Mouse (Mus musculus): Measurements from ENCODE around the gene Akt3. TPM values are rescaled to one million over a fixed set of nuclear protein-coding genes. Genes with fewer than 3 reads are reported as not detected.

The Akt3 gene
- total and polyA plus RNA-seq, 2 experiments from 2014 or later = 18.6 to 143 TPM

GRCm38 (mm10) chr1:177190358-177190757, 67.6 kb downstream of the Akt3 start:
- H3K9me3 ChIP-seq (ENCODE audit: low read length) = no peaks in the 10 kb centered on the region
- H3K4me3 ChIP-seq (ENCODE audit: low read depth, low read length) = no peak overlapping the region
- H3K27ac ChIP-seq (ENCODE audit: low read depth, low read length) = no peak overlapping the region
- H3K9ac ChIP-seq = no peak overlapping the region
- 98% methylated on average over 1 of the region's 1 CpGs for WGBS
- H3K27me3 ChIP-seq (ENCODE audit: insufficient read depth, low read length) = no peaks in the 10 kb centered on the region
- TF ChIP-seq CTCF (IDR thresholded peaks at IDR 0.05; ENCODE audit: low read depth) = no peak
- no peak for ATAC-seq
- DNase-seq = no peak
- no peaks in the 10 kb centered on the region for H3K4me1 ChIP-seq (ENCODE audit: insufficient read depth)
- H3K36me3 ChIP-seq (ENCODE audit: insufficient read depth) = no peaks in the 10 kb centered on the region
- H3K4me2 ChIP-seq (ENCODE audit: low read depth) = no peak overlapping the region

GRCm38 (mm10) chr1:177188708-177189107, 69.3 kb downstream of the Akt3 start:
- no peaks in the 10 kb centered on the region for H3K27me3 ChIP-seq (ENCODE audit: insufficient read depth, low read length)
- no peak overlapping the region for H3K4me3 ChIP-seq (ENCODE audit: low read depth, low read length)
- no peak overlapping the region for H3K4me2 ChIP-seq (ENCODE audit: low read depth)
- no peak overlapping the region for H3K9ac ChIP-seq
- WGBS = 7% methylated on average over 3 of the region's 3 CpGs
- H3K4me1 ChIP-seq (ENCODE audit: insufficient read depth) = no peaks in the 10 kb centered on the region
- no peaks in the 10 kb centered on the region for H3K9me3 ChIP-seq (ENCODE audit: low read length)
- DNase-seq (peak; percentile 72), ATAC-seq (peak; percentile 96)
- peak; percentile 90 for TF ChIP-seq CTCF (IDR thresholded peaks at IDR 0.05; ENCODE audit: low read depth)
- H3K27ac ChIP-seq (ENCODE audit: low read depth, low read length) = no peak overlapping the region
- H3K36me3 ChIP-seq (ENCODE audit: insufficient read depth) = 0 out of 2 replicates have a peak, but pooled peaks cover 4% of the 10 kb centered on the region

GRCm38 (mm10) chr1:177186751-177187150, 71.3 kb downstream of the Akt3 start:
- WGBS = 20% methylated on average over 2 of the region's 2 CpGs
- DNase-seq = no peak
- Histone ChIP-seq H3K4me1 (ENCODE audit: insufficient read depth) (no peaks in the 10 kb centered on the region), H3K27me3 (ENCODE audit: insufficient read depth, low read length) (no peaks in the 10 kb centered on the region), H3K9ac (no peak overlapping the region), H3K4me3 (ENCODE audit: low read depth, low read length) (no peak overlapping the region), H3K9me3 (ENCODE audit: low read length) (no peaks in the 10 kb centered on the region), H3K36me3 (ENCODE audit: insufficient read depth) (0 out of 2 replicates have a peak, but pooled peaks cover 4% of the 10 kb centered on the region), H3K27ac (ENCODE audit: low read depth, low read length) (no peak overlapping the region), H3K4me2 (ENCODE audit: low read depth) (no peak overlapping the region)
- ATAC-seq = no peak
- TF ChIP-seq CTCF (IDR thresholded peaks at IDR 0.05; ENCODE audit: low read depth) = no peak

- no peaks in the 10 kb centered on the region for H3K9me3 ChIP-seq (ENCODE audit: low read length)
- ATAC-seq (no peak), DNase-seq (no peak)
- 91% methylated on average over 2 of the region's 2 CpGs for WGBS
- no peaks in the 10 kb centered on the region for H3K27me3 ChIP-seq (ENCODE audit: insufficient read depth, low read length)
- 0 out of 2 replicates have a peak, but pooled peaks cover 3% of the 10 kb centered on the region for H3K36me3 ChIP-seq (ENCODE audit: insufficient read depth)
- no peak overlapping the region for H3K9ac ChIP-seq
- no peak overlapping the region for H3K4me2 ChIP-seq (ENCODE audit: low read depth)
- no peak overlapping the region for H3K27ac ChIP-seq (ENCODE audit: low read depth, low read length)
- no peak for TF ChIP-seq CTCF (IDR thresholded peaks at IDR 0.05; ENCODE audit: low read depth)
- H3K4me3 ChIP-seq (ENCODE audit: low read depth, low read length) = no peak overlapping the region
- H3K4me1 ChIP-seq (ENCODE audit: insufficient read depth) = peaks cover 7% of the 10 kb centered on the region; the same call in 1 of the 2 replicates
Observed at GRCm38 (mm10) chr1:177179635-177180034, 78.4 kb downstream of the Akt3 start.

GRCm38 (mm10) chr1:177175436-177175835, 82.6 kb downstream of the Akt3 start:
- Histone ChIP-seq H3K4me2 (ENCODE audit: low read depth) (no peak overlapping the region), H3K9ac (no peak overlapping the region), H3K27ac (ENCODE audit: low read depth, low read length) (no peak overlapping the region), H3K4me3 (ENCODE audit: low read depth, low read length) (no peak overlapping the region), H3K9me3 (ENCODE audit: low read length) (no peaks in the 10 kb centered on the region), H3K4me1 (ENCODE audit: insufficient read depth) (peaks cover 7% of the 10 kb centered on the region; the same call in 1 of the 2 replicates), H3K36me3 (ENCODE audit: insufficient read depth) (no peaks in the 10 kb centered on the region), H3K27me3 (ENCODE audit: insufficient read depth, low read length) (no peaks in the 10 kb centered on the region)
- DNase-seq = peak; percentile 77
- ATAC-seq = peak; percentile 95
- TF ChIP-seq CTCF (IDR thresholded peaks at IDR 0.05; ENCODE audit: low read depth) = no peak

GRCm38 (mm10) chr1:177171300-177171699, 86.7 kb downstream of the Akt3 start:
- Histone ChIP-seq H3K4me1 (ENCODE audit: insufficient read depth) (no peaks in the 10 kb centered on the region; the same call in 1 of the 2 replicates), H3K9me3 (ENCODE audit: low read length) (no peaks in the 10 kb centered on the region), H3K4me2 (ENCODE audit: low read depth) (no peak overlapping the region), H3K27me3 (ENCODE audit: insufficient read depth, low read length) (no peaks in the 10 kb centered on the region), H3K4me3 (ENCODE audit: low read depth, low read length) (no peak overlapping the region), H3K9ac (no peak overlapping the region), H3K36me3 (ENCODE audit: insufficient read depth) (no peaks in the 10 kb centered on the region), H3K27ac (ENCODE audit: low read depth, low read length) (no peak overlapping the region)
- DNase-seq (no peak), ATAC-seq (0 out of 2 replicates have a peak, but pooled peaks have one; percentile 14)
- TF ChIP-seq CTCF (IDR thresholded peaks at IDR 0.05; ENCODE audit: low read depth) = no peak

- Histone ChIP-seq H3K27me3 (ENCODE audit: insufficient read depth, low read length) (no peaks in the 10 kb centered on the region), H3K9ac (no peak overlapping the region), H3K27ac (ENCODE audit: low read depth, low read length) (no peak overlapping the region), H3K4me2 (ENCODE audit: low read depth) (no peak overlapping the region), H3K4me1 (ENCODE audit: insufficient read depth) (no peaks in the 10 kb centered on the region), H3K4me3 (ENCODE audit: low read depth, low read length) (no peak overlapping the region), H3K9me3 (ENCODE audit: low read length) (no peaks in the 10 kb centered on the region), H3K36me3 (ENCODE audit: insufficient read depth) (no peaks in the 10 kb centered on the region)
- no peak for TF ChIP-seq CTCF (IDR thresholded peaks at IDR 0.05; ENCODE audit: low read depth)
- 19% methylated on average over 2 of the region's 2 CpGs for WGBS
- ATAC-seq (no peak), DNase-seq (no peak)
Observed at GRCm38 (mm10) chr1:177165789-177166188, 92.2 kb downstream of the Akt3 start.

Data from forebrain, postnatal 0 days (tissue).